Mouse (Mus musculus) heart, postnatal 0 days (tissue): ENCODE measurements around the gene Uqcc1.

Experiments used
- CTCF ChIP-seq: IDR thresholded peaks from 2 replicates; pipeline ENCODE4 v1.5.1; 2016; ENCODE audit warnings: antibody characterized with exemption, control low read depth, low read depth
- EP300 ChIP-seq: IDR thresholded peaks from 2 replicates; pipeline ENCODE4 v1.6.1; 2016; ENCODE audit warnings: antibody characterized with exemption, low read depth

- TF ChIP-seq CTCF (no peak), EP300 (no peak)
Measured at GRCm38 (mm10) chr2:155945580-155945979, 15.5 kb upstream of the Uqcc1 start.
